Mouse (Mus musculus) limb, embryonic 14.5 days (tissue): ENCODE measurements at regions not wholly inside any gene's neighbourhood (a gene's known extent, or its start where the extent isn't known, plus 50 kb on each side); places are given as distances from the start of the nearest gene placed in this dataset.

Experiments
- ATAC-seq: fragments of 200-750 bp; cut with Nextera tagmentation; 2 replicates; pipeline ENCODE4 v1.8.0; 2017; ENCODE audit warnings: low read depth, moderate number of reproducible peaks, moderate TSS enrichment; ENCODE audit not compliant: low FRiP score
- DNase-seq: peaks from one replicate; pipeline ENCODE4 v3.0.0-alpha.2; 2015; ENCODE audit warnings: low spot score
- H3K27ac ChIP-seq: fragments of 300-500 bp; sonication (generic); replicated peaks from 2 replicates; pipeline ENCODE4 v1.5.1; 2014; ENCODE audit warnings: low read depth, mild to moderate bottlenecking, low read length, moderate library complexity, mixed read lengths
- H3K27me3 ChIP-seq: fragments of 300-500 bp; sonication (generic); 2 replicates; pipeline ENCODE4 v1.6.1; 2014; ENCODE audit warnings: low read length, mixed read lengths; ENCODE audit not compliant: control insufficient read depth, insufficient read depth
- H3K36me3 ChIP-seq: fragments of 300-500 bp; sonication (generic); 2 replicates; pipeline ENCODE4 v1.6.1; 2014; ENCODE audit warnings: mild to moderate bottlenecking, low read length, moderate library complexity, mixed read lengths; ENCODE audit not compliant: control insufficient read depth, insufficient read depth
- H3K4me1 ChIP-seq: fragments of 300-500 bp; sonication (generic); 2 replicates; pipeline ENCODE4 v1.6.1; 2014; ENCODE audit warnings: antibody characterized with exemption, low read length, mixed read lengths; ENCODE audit not compliant: control insufficient read depth, insufficient read depth
- H3K4me2 ChIP-seq: fragments of 300-500 bp; sonication (generic); replicated peaks from 2 replicates; pipeline ENCODE4 v1.6.1; 2014; ENCODE audit warnings: low read depth, mild to moderate bottlenecking, low read length, moderate library complexity; ENCODE audit not compliant: severe bottlenecking
- H3K4me3 ChIP-seq: fragments of 300-500 bp; sonication (generic); replicated peaks from 2 replicates; pipeline ENCODE4 v1.5.1; 2014; ENCODE audit warnings: low read length
- H3K9ac ChIP-seq: fragments of 300-500 bp; sonication (generic); 2 replicates; pipeline ENCODE4 v1.6.1; 2014; ENCODE audit warnings: mild to moderate bottlenecking, low read depth, low read length, moderate library complexity; ENCODE audit not compliant: severe bottlenecking
- H3K9me3 ChIP-seq: fragments of 300-500 bp; sonication (generic); 2 replicates; pipeline ENCODE4 v1.6.1; 2016; ENCODE audit warnings: low read length; ENCODE audit not compliant: control insufficient read depth
- POLR2A ChIP-seq: fragments of 200-500 bp; IDR thresholded peaks from 2 replicates; pipeline ENCODE4 v1.8.0; 2012; ENCODE audit warnings: inconsistent platforms, mild to moderate bottlenecking, moderate library complexity, borderline replicate concordance; ENCODE audit not compliant: insufficient read depth, insufficient read length; ENCODE audit errors: extremely low read depth
- WGBS: fragments of 180-500 bp; shearing (Covaris S2); extraction: QIAGEN DNeasy Blood & Tissue Kit; methylation state at CpG from one replicate; pipeline ENCODE4 v1.1.7; 2014; 5-methylcytosine and 5-hydroxymethylcytosine counted together

DNA sequence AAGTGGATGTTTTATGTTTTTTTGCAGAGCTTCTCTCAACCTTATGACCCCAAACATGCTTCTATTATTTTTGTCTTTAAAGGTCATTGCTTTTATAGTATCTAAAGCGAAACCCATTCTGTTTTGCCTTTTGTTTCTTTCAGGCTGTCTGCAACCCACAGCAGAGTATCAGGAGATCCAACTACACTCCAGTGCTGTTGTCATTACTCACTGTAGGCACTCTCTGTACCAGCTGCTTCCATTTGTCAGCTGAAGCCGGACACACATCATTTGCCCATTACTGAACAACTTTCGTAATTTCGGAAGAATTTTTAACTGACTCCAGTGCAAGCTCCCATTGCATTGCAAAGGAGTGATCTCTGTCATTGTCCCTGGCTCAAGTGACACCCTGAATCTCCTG is 1222.1 kb downstream of the Diaph3 start:
- Histone ChIP-seq H3K4me1 (no peaks in the 10 kb centered on the region), H3K36me3 (no peaks in the 10 kb centered on the region), H3K4me3 (no peak overlapping the region), H3K27me3 (no peaks in the 10 kb centered on the region), H3K4me2 (no peak overlapping the region), H3K9ac (no peak overlapping the region), H3K9me3 (no peaks in the 10 kb centered on the region), H3K27ac (no peak overlapping the region)
- DNase-seq, result no peak
- no peak for ATAC-seq
- WGBS, result 84% methylated on average over 4 of the region's 4 CpGs
- no peak for TF ChIP-seq POLR2A

DNA sequence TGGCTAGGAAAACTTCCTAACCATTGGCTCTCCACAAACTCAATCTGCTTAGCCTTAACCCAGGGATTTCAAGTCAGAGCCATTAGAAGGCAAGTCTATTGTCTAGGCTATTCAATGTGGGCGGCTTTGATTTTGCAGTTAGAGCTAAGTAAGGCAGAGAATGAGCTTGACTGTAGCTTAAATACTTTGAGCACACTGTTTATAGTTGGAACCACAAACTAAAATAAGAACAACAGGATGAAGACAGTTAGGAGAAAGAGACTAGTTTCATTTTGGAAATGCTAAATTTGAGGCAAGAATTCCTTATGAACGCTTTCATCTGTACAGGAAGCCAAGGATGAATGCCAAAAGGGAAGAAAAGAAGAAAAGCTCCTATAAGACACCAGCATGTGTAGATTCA is 1225.3 kb downstream of the Diaph3 start:
- TF ChIP-seq POLR2A, result no peak
- no peak overlapping the region for H3K4me2 ChIP-seq
- no peak overlapping the region for H3K4me3 ChIP-seq
- H3K36me3 ChIP-seq, result no peaks in the 10 kb centered on the region
- H3K27me3 ChIP-seq, result no peaks in the 10 kb centered on the region
- no peak for DNase-seq
- H3K9me3 ChIP-seq, result no peaks in the 10 kb centered on the region
- 84% methylated on average over 2 of the region's 2 CpGs for WGBS
- ATAC-seq, result no peak
- H3K4me1 ChIP-seq, result no peaks in the 10 kb centered on the region
- no peak overlapping the region for H3K9ac ChIP-seq
- H3K27ac ChIP-seq, result no peak overlapping the region

DNA sequence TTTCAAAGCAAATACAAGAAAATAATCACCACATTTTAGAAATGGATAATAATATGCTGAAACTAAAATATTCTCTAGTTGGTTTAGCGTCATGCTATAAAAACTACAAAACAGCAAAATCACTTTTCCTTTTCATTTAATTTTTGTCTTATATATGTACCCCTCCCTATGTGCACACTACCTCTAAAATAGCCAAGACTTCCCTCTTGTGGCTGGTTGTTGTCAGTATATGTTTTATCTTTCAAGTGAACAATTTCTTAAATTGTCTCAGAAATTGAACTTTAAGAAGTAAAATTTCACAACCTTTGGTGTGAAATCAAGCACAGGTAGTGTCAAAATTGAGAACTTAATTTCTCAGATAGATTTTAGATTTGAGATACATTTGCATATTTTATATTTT is 1243.1 kb downstream of the Diaph3 start:
- no peaks in the 10 kb centered on the region for H3K36me3 ChIP-seq
- WGBS, result 78% methylated on average over 1 of the region's 1 CpGs
- no peak overlapping the region for H3K4me2 ChIP-seq
- H3K4me3 ChIP-seq, result no peak overlapping the region
- H3K9ac ChIP-seq, result no peak overlapping the region
- no peak for DNase-seq
- no peak for TF ChIP-seq POLR2A
- no peaks in the 10 kb centered on the region for H3K4me1 ChIP-seq
- H3K27ac ChIP-seq, result no peak overlapping the region
- no peak for ATAC-seq
- no peaks in the 10 kb centered on the region for H3K27me3 ChIP-seq
- no peaks in the 10 kb centered on the region for H3K9me3 ChIP-seq

DNA sequence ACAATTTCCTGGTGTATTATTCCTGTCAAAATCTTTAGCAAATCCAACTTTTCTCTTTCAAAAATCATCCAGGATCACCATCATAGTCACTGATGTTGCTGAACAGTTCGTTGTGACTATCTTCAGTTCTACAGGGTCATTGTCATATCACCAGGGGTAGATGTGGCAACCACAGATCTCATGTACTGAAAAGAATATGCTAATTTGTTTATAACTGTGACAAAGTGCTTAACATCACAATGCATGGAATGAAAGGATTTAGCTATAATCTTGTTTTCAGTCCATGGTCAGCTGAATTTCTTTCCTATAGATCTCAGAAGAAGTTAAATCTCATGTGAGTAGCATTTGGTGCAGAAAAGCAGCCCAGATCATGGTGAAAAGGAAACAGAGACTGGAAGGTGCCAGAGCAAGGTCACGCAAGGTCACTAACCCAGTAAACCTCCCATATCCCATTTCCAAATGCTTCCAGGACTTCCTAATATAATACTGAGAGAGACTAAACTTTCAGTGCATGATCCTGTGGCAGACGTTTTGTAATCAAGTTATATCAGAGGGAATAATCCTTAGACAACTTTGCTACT is 1279.6 kb downstream of the Diaph3 start:
- TF ChIP-seq POLR2A, result no peak
- ATAC-seq, result no peak
- no peaks in the 10 kb centered on the region for H3K27me3 ChIP-seq
- H3K9ac ChIP-seq, result no peak overlapping the region
- 61% methylated on average over 3 of the region's 3 CpGs for WGBS
- DNase-seq, result no peak
- no peak overlapping the region for H3K4me3 ChIP-seq
- no peaks in the 10 kb centered on the region for H3K9me3 ChIP-seq
- H3K4me1 ChIP-seq, result no peaks in the 10 kb centered on the region
- no peaks in the 10 kb centered on the region for H3K36me3 ChIP-seq
- no peak overlapping the region for H3K27ac ChIP-seq
- no peak overlapping the region for H3K4me2 ChIP-seq

DNA sequence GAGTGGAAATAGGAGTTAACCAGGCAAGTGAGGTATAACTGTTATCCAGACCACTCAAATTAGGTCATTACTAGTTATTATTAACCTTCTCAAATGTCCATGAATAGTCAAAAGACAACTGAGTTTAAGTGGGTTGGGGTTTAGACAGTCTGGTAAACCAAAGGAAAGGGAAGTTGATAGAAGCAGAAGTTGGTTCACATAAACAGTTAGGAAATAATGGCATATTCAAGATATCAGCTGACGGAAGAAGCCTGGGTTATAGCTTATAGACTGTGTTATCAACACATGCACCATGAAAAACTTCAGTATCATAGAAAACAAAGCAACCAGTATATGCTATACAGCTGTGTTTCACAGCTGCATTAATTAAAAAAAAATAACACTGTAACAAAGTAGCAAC is 1291.5 kb downstream of the Diaph3 start:
- H3K9ac ChIP-seq, result no peak overlapping the region
- no peak for DNase-seq
- ATAC-seq, result no peak
- H3K4me2 ChIP-seq, result no peak overlapping the region
- no peak overlapping the region for H3K27ac ChIP-seq
- H3K36me3 ChIP-seq, result no peaks in the 10 kb centered on the region
- H3K27me3 ChIP-seq, result no peaks in the 10 kb centered on the region
- H3K4me1 ChIP-seq, result no peaks in the 10 kb centered on the region
- TF ChIP-seq POLR2A, result no peak
- WGBS, result 90% methylated on average over 1 of the region's 1 CpGs
- no peaks in the 10 kb centered on the region for H3K9me3 ChIP-seq
- no peak overlapping the region for H3K4me3 ChIP-seq

DNA sequence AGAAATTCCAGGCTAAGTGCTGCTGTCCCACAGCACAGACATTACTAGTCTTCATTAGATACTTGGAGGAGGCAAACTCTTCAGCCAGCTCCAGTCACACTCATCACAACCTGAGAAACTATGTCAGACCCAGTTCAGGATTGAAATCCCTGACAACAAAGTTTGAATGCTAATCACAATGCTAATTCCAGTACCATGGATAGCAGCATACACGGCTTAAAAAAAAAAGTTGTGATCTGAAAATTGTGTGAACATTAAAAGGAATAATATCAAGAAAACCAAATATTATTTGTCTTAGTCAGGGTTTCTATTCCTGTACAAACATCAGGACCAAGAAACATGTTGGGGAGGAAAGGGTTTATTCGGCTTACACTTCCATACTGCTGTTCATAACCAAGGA is 1305.5 kb downstream of the Diaph3 start:
- no peaks in the 10 kb centered on the region for H3K27me3 ChIP-seq
- H3K27ac ChIP-seq, result no peak overlapping the region
- DNase-seq (peak; percentile 20), ATAC-seq (no peak)
- TF ChIP-seq POLR2A, result no peak
- 86% methylated on average over 2 of the region's 2 CpGs for WGBS
- no peaks in the 10 kb centered on the region for H3K9me3 ChIP-seq
- H3K4me2 ChIP-seq, result no peak overlapping the region
- H3K4me3 ChIP-seq, result no peak overlapping the region
- H3K4me1 ChIP-seq, result no peaks in the 10 kb centered on the region
- no peaks in the 10 kb centered on the region for H3K36me3 ChIP-seq
- no peak overlapping the region for H3K9ac ChIP-seq
